Comparison of ENCODE assay signal across 8 mouse cellular contexts in the genomic region with DNA sequence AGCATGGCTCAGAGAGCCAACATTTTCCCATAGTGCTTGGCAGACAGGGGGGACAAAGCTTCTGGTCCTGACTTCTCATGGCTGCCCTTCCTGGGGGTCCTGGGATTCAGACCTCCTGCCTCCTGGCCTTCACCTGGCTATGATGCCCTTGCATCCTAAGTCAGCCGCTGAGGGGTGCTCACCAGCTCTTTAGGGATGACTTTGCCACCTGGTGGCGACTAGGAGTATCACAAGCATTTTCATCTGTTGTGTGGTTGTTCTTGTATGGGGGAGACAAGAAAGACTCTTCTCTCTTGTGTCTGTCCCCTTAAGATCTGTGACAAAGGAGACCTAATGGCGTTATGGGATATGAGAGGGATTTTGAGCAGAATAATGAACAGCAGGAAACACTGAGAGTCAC. TPM values are rescaled to one million over a fixed set of nuclear protein-coding genes. Genes with fewer than 3 reads are reported as not detected.
A peak's percentile ranks its signal among the peaks of the same experiment; 100 is the strongest.
DNase-seq lines count a peak whose midpoint lies in the region.

No protein-coding gene starts in this region.

- DNase-seq in CD4-positive, CD25-positive, alpha-beta regulatory T cell, adult 2 months (ENCODE audit: low read depth, low spot score): peak; percentile 82
- DNase-seq in adrenal gland, postnatal 10 days: peak; percentile 79
- DNase-seq in embryo, embryonic 11.5 days (ENCODE audit: low read depth, low spot score): peak; percentile 51
- DNase-seq in heart, postnatal 14 days: peak; percentile 70 to 78
- peak; percentile 80 to 82 for DNase-seq in layer of hippocampus, postnatal 10 days (ENCODE audit: low spot score in 2 of 2)
- DNase-seq in lung, postnatal 36 days: peak; percentile 87
- peak; percentile 62 for DNase-seq in right cerebral cortex, adult 18-20 months
- peak; percentile 73 for DNase-seq in urinary bladder, postnatal 14 days (ENCODE audit: low spot score)

- intact Hi-C loops in heart, postnatal 14 days (cut with DNase I): loop anchor here (1.0 to 2.0 kb wide), 2 partner anchors 33 to 90 kb away; no protein-coding TSS in a partner anchor

RNA-seq across cellular contexts. Expression of a gene that starts 36.8 kb away (rescaled TPM):
- total RNA-seq in adrenal gland, postnatal 10 days (2021): 10 to 100 TPM; 13.9 to 14.6 TPM
- total RNA-seq in heart, postnatal 14 days (2021): 1 to 10 TPM; 2.6 to 3.3 TPM
- 1 to 10 TPM; 2.9 to 3.3 TPM for total RNA-seq in layer of hippocampus, postnatal 10 days (2021)

RNA-seq across cellular contexts. Expression of a gene that starts 54.8 kb away (rescaled TPM):
- 10 to 100 TPM; 46.2 to 56.8 TPM for total RNA-seq in adrenal gland, postnatal 10 days (2021)
- 10 to 100 TPM; 23.3 to 24.3 TPM for total RNA-seq in heart, postnatal 14 days (2021)
- 100 to 1,000 TPM; 150 to 192 TPM for total RNA-seq in layer of hippocampus, postnatal 10 days (2021)

Comparison
In these comparisons a context has a peak if more than half of its experiments do, and no peak if none do; other contexts are left out.
1. Peak in every context shown above with its lines: DNase-seq.